Mouse (Mus musculus) megakaryocyte-erythroid progenitor cell, adult 5-6 weeks (primary cell): ENCODE data around the gene Dgke. TPM values are rescaled to one million over a fixed set of nuclear protein-coding genes. Genes with fewer than 3 reads are reported as not detected.
A peak's percentile ranks its signal among the peaks of the same experiment; 100 is the strongest.
"Not testable (repeated sequence)": the region's sequence is repeated elsewhere in the genome, so short reads cannot be mapped to it uniquely, and the experiment has no call there.

Experiments used
- ATAC-seq: replicated peaks from 2 replicates; pipeline ENCODE4 v1.8.0; 2016; ENCODE audit warnings: mild to moderate bottlenecking, inconsistent platforms; ENCODE audit not compliant: severe bottlenecking, poor library complexity, low FRiP score, low TSS enrichment
- total RNA-seq, 2 experiments: library from RNA; stranded (forward) in 1 of 2; stranded (reverse) in 1 of 2; fragments of 200-1000, 215-1000 nt in 1 of 2; fragments of >200 nt in 1 of 2; fragmentation: Nextera tagmentation in 1 of 2; gene quantifications; 2 replicates each; pipeline ENCODE4 v1.2.3; 2014 to 2017

The Dgke gene
- total RNA-seq, 2 experiments from 2014 or later, result 6.2 to 6.9 TPM

GRCm38 (mm10) chr11:89009496-89009895 is 57.2 kb downstream of the Dgke start:
- no peak for ATAC-seq

- no peak for ATAC-seq
Measured at GRCm38 (mm10) chr11:89009066-89009465, 57.6 kb downstream of the Dgke start.

GRCm38 (mm10) chr11:89007582-89007981 is 59.1 kb downstream of the Dgke start:
- ATAC-seq, result no peak

- no peak for ATAC-seq
Measured at GRCm38 (mm10) chr11:89006404-89006803, 60.2 kb downstream of the Dgke start.

- no peak for ATAC-seq
Measured at GRCm38 (mm10) chr11:89005473-89005872, 61.2 kb downstream of the Dgke start.

- ATAC-seq, result no peak
Measured at GRCm38 (mm10) chr11:89003726-89004125, 62.9 kb downstream of the Dgke start.

- ATAC-seq, result no peak
Measured at GRCm38 (mm10) chr11:89003078-89003477, 63.6 kb downstream of the Dgke start.

- ATAC-seq, result no peak
Measured at GRCm38 (mm10) chr11:89002621-89003020, 64.0 kb downstream of the Dgke start.

- no peak for ATAC-seq
Measured at GRCm38 (mm10) chr11:89002068-89002467, 64.6 kb downstream of the Dgke start.

- no peak for ATAC-seq
Measured at GRCm38 (mm10) chr11:89001569-89001968, 65.1 kb downstream of the Dgke start.

- ATAC-seq, result no peak
Measured at GRCm38 (mm10) chr11:89000527-89000819, 66.2 kb downstream of the Dgke start.

GRCm38 (mm10) chr11:88999723-89000526 is 66.7 kb downstream of the Dgke start:
- ATAC-seq, result peak; percentile 16

- peak; percentile 93 for ATAC-seq
Measured at GRCm38 (mm10) chr11:88998974-88999722, 67.5 kb downstream of the Dgke start, which contains the start of gene Trim25. Gene Trim25 (plus strand): TSS chr11:88999376.

GRCm38 (mm10) chr11:88998406-88998805 is 68.2 kb downstream of the Dgke start:
- no peak for ATAC-seq

GRCm38 (mm10) chr11:88997343-88997742 is 69.3 kb downstream of the Dgke start:
- ATAC-seq, result not testable (repeated sequence)

GRCm38 (mm10) chr11:88996427-88996826 is 70.2 kb downstream of the Dgke start:
- ATAC-seq, result peak; percentile 31; the same call in 1 of the 2 replicates

GRCm38 (mm10) chr11:88995616-88996015 is 71.0 kb downstream of the Dgke start:
- ATAC-seq, result no peak

- ATAC-seq, result no peak
Measured at GRCm38 (mm10) chr11:88994492-88994891, 72.2 kb downstream of the Dgke start.

- peak; percentile 88 for ATAC-seq
Measured at GRCm38 (mm10) chr11:88993625-88994024, 73.0 kb downstream of the Dgke start.

GRCm38 (mm10) chr11:88993186-88993585 is 73.5 kb downstream of the Dgke start:
- no peak for ATAC-seq

- peak; percentile 93 for ATAC-seq
Measured at GRCm38 (mm10) chr11:88989530-88989929, 77.1 kb downstream of the Dgke start.
